Mouse (Mus musculus): ENCODE data around the gene Zbtb37.

Zbtb37 gene

DNA sequence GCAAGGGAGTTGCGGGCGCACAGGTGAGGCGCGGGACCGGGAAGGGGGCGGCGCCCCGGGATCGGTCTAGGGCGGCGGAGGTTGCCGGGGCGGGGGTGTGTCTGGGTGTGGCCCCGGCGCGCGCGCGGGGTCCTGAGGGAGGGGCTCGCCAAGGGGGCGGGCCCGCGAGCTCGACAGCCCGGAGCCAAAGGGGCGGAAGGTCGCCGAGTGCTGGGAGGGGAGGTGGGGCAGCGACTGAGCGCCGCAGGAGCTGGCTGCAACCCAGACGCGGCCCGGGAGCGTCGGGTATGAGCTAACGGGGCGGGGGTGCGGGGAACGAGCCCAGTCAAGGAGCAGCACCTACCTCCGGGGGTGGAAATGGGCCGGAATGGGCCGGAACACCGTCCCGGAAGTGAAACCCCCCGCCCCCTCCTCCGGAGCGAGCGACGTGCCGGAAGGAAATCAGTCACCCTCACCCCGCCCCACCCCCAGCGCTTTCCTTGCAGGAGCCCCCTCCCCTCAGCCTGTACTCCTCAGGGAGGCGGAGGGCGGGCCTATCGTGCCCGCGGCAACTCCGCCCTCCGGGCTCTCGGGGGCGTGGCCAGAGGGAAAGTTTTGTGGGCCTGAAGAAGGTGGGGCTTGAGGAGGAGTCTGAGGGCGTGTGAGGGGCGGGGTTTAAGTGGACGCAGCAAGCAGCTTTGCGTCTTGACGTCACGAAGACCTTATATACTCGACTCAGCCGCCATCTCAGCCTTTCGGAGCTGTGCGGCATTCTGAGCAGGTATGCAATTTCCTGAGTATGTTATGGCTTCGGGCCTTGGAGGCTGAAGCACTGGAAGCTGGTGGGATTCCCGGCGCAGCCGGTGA, at the start of gene Zbtb37:
TSS of gene Zbtb37 (minus strand) at position 415 of the 846 bp plus-strand sequence.
- DNase-seq (ENCODE audit: low read depth), result peak; percentile 100

DNA sequence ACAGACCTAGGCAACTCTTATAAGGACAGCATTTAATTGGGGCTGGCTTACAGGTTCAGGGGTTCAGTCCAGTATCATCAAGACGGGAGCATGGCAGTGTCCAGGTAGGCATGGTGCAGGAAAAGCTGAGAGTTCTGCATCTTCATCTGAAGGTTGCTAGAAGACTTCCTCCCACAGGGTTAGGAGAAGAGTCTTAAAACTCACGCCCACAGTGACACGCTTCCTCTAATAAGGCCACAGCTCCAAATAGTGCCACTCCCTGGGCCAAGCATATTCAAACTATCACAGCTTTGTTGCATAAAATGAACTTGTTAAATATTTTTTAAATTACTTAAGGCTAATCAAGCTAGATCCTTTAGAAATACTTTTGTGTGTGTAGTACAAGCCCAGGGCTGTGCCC, 42.6 kb upstream of the Zbtb37 start:
- DNase-seq (ENCODE audit: low read depth), result peak; percentile 19

- peak; percentile 31 for DNase-seq (ENCODE audit: low read depth)
Observed at GRCm38 (mm10) chr1:161076238-161076637, 41.6 kb upstream of the Zbtb37 start.

- DNase-seq (ENCODE audit: low read depth), result peak; percentile 46
Observed at GRCm38 (mm10) chr1:161071272-161071620, 36.6 kb upstream of the Zbtb37 start.

GRCm38 (mm10) chr1:161070352-161071271, 36.0 kb upstream of the Zbtb37 start, which contains the start of the genes Dars2 and Cenpl:
TSS of gene Dars2 (minus strand) at chr1:161070658.
TSS of gene Cenpl (plus strand) at chr1:161070713.
- peak; percentile 95 for DNase-seq (ENCODE audit: low read depth)

GRCm38 (mm10) chr1:161063351-161063750, 28.7 kb upstream of the Zbtb37 start:
- DNase-seq (ENCODE audit: low read depth), result no peak

GRCm38 (mm10) chr1:161057164-161057563, 22.5 kb upstream of the Zbtb37 start:
- no peak for DNase-seq (ENCODE audit: low read depth)

GRCm38 (mm10) chr1:161046972-161047371, 12.3 kb upstream of the Zbtb37 start:
- no peak for DNase-seq (ENCODE audit: low read depth)

DNA sequence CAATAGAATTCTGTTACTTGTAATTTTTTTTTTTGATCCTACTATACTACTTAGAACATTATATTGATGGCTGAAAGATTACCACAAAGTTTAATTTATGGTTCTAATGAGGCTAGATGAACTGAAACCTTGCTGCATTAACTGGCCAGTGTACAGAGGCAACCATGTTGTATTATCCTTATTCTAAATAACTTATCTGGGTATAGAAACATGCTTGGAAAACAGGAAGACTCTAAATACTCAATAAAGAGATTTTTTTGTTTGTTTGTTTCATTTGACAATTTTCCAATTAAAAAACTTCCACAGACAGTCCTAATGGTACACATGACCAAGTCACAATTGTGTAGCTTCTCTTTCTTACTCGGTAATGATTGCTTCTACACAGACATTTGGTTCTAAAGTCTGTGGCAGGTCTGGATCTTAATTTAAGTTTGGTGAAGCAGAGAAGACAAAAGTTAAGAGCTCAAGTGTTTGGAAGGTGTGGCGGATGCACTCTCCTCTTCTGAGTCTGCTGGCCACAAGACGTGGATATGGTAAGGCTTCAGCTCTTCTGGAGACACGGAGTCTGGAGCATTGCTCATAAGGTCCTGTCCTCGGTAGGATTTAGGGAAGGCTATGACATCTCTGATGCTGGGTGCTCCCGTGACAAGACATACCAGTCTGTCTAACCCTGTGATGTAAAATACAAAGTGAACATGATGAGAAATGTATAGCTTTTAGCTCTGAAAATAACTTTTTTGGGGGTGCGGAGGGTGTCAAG, 6.8 kb upstream of the Zbtb37 start:
- DNase-seq (ENCODE audit: low read depth), result peak; percentile 26

- DNase-seq (ENCODE audit: low read depth), result peak; percentile 73
Observed at GRCm38 (mm10) chr1:161040855-161041254, 6.2 kb upstream of the Zbtb37 start.

- DNase-seq (ENCODE audit: low read depth), result no peak
Observed at GRCm38 (mm10) chr1:161040426-161040770, 5.7 kb upstream of the Zbtb37 start.

DNA sequence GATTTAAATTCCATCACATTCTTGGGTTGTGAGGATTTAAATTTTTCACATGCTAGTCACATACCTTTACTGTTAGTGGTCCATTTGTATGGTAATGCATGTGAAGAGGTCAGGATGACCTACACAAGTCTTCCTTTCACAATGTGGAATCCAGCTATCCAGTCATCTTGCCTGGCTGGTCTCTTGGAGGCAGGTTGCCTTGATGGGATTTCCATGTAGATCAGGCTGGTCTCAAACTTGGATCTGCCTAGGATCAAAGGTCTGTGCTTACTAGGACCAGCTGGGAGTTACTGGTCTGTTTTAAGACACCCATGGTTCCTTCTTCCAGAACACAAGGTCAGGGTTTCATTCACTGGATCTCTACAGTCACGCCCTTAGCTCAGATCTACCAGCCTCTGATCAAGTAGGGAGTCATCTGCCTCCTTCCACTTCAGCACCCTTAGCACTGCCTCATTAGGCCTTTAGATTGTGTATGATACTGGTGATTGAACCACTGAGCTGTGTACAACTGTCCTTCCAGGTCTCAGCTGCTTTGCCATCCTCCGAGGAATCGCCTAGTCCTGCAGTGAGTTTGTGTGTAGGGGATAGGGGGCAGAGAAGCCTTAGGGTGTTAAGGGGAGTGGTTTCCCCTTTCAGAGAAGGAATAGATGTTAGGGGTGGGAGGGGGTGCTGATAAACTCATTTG, 5.2 kb upstream of the Zbtb37 start:
- peak; percentile 93 for DNase-seq (ENCODE audit: low read depth)

DNA sequence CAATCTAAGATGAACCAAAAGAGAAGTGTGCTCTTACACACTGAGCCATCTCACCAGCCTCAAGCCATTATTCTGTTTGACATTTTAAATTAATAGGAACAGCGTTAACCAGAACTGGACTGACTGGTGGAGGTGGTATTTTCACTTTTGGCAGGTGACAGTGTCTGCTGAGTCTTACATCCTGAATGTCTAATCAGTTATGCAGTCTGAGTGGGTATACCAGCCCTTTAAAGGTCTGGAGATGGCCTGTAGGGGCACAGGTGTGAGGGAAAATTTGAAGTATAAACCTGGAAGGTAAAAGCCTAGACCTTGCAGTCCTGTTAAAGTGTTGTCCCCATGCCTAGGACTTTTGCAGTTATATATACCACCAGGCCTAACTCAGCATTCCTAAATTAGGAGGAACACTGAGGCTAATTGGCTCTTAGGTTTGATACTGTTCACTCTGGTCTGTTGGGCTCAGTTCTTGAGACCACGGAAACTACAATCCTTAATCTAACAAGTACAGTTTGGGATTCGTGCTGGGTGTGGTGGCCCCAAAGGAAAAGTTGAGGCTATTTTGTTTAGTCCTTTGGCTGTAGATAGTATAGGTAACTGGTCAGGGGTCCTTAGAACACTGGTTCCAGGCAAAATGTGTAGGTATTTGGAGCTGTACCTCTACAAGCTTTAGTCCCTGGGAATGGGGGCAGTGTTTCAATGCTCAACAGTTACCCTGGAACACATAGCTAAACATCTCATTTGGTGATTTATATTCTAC, 4.5 kb upstream of the Zbtb37 start:
- DNase-seq (ENCODE audit: low read depth), result no peak

GRCm38 (mm10) chr1:161038004-161038403, 3.4 kb upstream of the Zbtb37 start:
- DNase-seq (ENCODE audit: low read depth), result peak; percentile 41

DNA sequence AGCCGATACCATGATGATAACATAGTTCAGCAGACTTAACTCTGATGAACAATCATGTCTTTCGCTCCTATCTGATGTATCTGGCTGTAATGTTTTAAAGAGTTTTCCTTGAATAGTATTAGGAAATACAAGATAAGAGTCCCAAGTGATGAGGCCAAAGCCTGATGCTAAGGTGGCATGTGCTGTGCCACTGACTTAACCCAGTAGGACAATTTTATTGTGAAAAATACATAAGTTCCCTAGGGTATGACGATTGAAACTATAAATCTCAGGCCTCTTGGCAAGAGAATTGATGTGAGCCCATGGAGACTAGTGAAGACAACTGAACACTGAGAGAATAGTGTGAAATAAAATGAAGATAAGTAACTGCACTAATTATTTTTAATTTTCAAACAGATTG, 3.0 kb upstream of the Zbtb37 start:
- DNase-seq (ENCODE audit: low read depth), result peak; percentile 37

DNA sequence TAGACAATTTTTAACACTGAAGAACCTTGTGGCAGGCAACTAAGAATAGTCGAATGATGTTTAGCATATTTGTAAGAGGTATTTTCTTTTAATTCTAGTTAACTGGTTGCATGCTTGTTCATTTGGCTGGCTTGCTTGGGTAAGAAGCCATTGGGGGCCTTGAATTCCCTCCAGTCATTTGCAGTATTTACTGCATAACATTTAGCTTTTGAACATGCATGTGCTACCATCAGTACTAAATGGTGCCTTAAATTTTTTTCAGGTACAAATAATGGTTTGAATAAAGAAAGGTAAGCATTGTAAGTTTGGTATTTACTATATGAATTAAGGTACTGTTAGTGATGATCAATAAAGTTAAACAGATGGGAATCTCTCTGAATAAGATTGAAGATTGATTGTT, 2.4 kb upstream of the Zbtb37 start:
- DNase-seq (ENCODE audit: low read depth), result peak; percentile 58

DNA sequence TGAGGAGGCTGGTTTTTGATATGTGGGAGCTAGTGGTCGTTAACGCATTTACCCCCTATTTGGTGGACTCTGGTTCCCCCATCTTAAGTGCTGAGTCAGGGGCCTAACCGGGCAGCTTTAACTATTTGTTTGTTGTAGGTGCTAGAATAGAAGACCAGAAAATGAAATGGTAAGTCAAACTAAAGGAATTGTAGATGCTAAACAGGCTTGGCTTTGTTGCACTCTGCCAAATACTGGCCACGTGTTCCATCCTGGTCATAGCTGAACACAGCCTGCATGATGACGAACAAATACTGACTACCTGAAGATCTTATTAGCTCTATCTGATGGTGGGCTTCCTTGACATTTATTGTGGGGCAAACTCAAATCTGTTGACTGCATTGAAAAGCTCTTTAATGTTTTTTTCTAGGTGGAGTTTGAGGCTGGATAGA, 1.8 kb upstream of the Zbtb37 start:
- peak; percentile 67 for DNase-seq (ENCODE audit: low read depth)

- no peak for DNase-seq (ENCODE audit: low read depth)
Observed at GRCm38 (mm10) chr1:161035786-161036404, 1.2 kb upstream of the Zbtb37 start.

DNA sequence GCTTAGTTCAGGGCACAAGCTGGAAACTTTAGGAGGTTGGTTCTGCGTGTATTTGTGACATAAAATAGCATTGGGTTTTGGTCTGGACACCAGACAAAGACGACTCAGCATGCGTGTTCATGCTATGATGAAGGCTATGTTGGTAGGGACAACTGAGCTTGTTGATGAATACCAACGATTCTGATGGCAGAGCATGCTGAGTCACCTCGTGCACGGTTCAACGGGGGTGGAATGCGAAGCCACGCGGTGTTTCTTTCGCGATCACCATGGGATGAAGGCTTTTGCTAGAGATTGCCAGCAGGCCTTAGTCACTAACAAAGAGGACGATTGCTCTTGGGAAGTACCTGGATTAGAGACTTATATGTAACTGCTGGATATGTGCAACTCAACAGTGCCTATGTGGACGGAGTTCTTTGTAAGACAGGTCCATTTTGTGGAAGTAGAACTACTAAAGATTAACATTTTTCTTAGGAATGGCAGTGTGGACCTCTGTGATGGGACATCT, 684 bp upstream of the Zbtb37 start:
- DNase-seq (ENCODE audit: low read depth), result no peak

- peak; percentile 74 for DNase-seq (ENCODE audit: low read depth)
Observed at GRCm38 (mm10) chr1:161033856-161034434, 704 bp downstream of the Zbtb37 start.
